Mouse (Mus musculus) mature B cell (primary cell): ENCODE results near the gene Ssu72.
"Not testable (repeated sequence)": the region's sequence is repeated elsewhere in the genome, so short reads cannot be mapped to it uniquely, and the experiment has no call there.

Source experiments
- in situ Hi-C: fragments of 300-500 bp; cut with MboI; formaldehyde crosslinking; loops from 2 replicates; pipeline ENCODE4 v1.14.3; 2019

The Ssu72 gene

DNA sequence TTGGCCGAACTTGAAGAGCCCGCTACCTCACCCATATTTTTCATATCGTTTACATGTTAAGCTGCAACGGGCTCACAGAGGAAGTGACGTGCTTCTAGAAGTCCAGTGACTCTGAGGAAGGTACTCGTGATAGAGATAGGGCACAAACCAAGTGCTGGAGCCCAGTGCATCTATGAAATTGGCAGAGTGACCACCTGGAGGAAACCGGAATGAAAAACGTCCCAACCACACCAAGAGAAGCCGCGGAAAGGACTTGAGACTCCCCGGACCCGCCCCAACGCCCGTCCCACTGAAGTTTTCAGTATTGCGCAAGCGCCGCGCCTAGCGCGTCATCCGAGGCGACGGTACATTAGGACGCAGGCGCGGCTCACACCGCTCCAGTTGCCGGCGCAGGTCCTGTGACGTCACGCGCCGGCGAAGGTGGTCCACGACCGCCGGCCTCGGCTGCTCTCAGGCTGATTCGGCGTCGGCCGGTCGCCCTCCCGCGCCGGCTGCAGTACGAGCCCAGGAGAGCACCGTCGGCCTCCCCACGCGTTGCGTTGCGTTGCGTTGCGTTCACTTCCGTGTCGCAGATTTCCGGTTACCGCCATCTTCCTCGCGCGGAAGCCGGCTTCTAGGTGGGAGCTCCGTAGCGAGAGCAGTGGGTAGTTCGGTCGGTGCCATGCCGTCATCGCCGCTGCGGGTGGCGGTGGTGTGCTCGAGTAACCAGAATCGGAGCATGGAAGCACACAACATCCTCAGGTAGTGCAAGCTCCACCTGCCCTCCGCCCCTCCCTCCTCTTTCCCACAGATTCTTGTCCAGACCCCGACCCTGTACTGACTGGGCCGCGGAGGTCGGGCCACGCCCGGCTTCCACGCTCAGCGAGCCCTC lies at the start of gene Ssu72:
TSS of gene Ssu72 (plus strand) at position 80 of the 871 bp plus-strand sequence.
- in situ Hi-C loops, result no loop called here

DNA sequence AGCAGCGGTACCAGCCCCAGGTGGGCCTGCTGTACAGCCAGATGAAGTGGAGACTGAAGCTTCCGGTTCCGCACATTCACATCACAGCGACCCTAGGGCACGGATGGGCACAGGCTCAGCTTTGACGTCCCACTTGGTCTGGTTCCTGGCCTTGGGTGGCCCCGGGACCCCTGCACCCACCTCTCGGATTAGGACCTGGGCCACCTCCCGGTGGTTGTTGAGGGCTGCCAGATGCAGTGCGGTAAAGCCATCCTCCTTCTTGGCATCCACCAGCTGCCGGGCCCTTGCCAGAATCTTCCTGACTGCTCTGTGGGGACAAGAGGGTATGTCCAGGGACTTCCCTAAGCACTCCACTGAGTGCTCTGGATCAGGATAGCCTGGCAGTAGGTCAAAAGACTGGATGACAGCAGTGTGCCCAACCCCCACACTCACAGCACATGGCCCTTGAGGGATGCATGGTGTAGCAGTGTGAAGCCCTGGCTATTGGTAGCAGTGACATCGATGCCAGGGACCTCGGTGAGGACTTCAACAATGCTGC lies 48.3 kb upstream of the Ssu72 start:
- in situ Hi-C loops, result no loop called here

DNA sequence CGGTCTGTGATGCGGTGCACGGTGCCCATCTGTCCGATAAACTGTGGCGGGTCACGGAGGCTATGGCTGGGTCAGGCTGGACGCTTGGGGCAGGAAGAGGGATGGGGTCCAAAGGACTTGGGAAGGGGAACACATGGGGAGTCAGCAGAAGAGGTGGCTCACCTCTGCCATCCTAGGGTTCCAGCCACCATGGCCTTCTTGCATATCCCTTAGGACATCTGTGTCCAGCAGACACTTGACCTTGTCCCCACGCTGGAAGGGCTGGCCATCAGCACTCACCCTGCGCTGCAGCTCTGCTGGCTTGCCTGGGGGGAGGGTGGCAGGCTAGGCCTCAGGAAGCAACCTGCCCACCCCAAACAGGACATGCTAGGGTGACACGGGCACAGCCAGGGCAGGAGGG lies 45.6 kb upstream of the Ssu72 start:
- in situ Hi-C loops, result no loop called here

DNA sequence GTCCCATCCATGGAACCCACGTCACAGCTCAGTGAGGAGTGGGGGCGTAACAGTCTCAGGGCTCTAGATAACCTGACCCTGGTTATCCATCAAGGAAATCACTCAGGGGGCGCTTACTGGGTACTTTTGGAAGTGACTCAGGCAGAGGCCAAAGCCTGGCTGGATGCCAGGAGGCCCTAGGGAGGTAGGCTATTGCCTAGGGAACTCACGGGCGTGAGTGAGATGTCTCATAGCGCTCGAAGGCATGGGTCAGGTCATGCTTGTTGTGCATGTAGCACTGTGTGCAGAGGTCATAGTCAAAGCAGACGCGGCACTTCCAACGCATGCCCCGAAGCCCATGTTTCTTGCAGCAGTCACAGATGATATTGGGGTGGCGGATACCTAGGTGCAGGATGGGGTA lies 44.0 kb upstream of the Ssu72 start:
- in situ Hi-C loops, result no loop called here

DNA sequence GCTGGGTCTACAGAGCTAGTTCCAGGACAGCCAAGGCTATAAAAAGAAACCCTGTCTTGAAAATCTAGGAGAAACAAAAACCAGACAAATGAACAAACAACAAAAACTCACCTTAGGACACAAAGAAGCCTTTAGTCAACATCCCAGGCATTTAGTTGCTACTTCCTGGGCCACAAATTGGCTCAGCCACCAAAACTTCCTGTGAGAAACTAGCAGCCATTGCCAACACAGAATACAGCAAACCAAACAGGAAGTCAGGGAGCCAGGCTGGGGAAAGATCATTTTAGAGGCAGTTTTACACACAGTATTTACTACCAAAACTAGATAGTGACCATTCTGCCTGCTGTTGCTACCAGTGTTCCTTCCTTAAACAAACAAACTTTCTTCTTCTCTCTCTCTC lies 37.7 kb upstream of the Ssu72 start:
- in situ Hi-C loops, result no loop called here

DNA sequence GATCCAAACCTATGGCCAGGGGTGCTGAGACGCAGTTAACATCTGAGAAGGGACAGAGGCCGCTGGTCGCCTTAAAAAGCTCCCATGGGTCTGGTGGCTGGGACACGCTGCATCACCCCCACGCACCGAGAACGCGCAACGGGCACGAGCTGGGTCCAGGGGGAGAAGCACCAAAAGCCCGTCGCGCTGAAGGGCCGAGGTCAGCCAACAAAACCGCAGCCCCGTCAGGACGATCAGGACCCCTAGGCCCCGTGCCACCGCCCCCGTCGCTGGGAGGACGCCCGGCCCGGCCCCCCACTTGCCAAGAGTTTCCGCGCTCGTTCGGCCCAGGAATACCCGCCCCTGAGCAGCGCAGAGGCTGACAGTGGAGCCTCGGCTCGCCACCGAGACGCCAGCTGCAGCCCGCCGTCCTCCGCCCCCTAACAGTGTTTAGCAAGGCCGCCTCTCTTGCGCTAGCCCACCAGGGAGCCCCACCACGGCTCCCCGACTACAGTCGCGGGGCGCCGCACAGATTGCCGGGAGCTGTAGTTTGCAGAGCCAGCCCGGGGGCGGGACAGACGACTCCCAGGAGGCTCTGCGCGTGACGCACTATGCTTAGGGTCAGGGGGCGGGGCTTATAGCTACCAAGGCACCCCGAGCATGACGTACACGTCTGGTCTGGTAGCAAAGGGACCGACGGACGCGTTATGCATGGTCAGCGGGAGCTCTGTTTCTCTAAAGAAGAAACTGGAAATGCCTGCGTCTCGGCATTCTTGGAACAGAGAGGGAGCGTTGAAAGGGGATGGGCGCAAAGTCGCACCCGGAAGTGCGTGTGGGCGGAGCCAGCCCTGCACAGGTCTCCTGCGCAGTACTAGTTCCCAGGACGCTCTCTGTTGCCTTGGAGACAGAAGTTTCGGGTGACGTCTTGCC lies 35.7 kb upstream of the Ssu72 start, which contains the start of gene Mib2:
TSS of gene Mib2 (minus strand) at position 510 of the 909 bp plus-strand sequence.
- in situ Hi-C loops, result no loop called here

DNA sequence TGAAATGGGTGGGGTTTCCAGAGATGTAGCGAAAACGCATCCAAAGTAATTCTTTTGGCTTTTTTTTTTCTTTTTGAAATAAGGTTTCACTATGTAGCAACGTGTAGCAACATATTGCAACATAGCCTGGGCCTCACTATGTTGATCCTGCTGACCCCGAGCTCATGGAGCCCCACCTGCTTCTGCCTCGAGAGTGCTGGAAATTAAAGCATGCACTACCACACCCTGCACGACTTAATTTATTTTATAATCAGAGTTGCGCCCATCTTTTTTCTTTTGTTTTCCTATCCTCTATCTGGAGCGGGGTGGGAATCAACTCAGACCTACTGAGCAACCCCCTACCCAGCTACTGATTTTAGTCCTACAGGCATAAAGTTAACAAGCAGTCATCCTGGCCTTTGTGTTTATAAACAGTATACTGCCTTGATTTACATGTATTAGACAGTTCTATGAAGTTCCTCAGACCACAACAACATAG lies 35.0 kb upstream of the Ssu72 start:
- in situ Hi-C loops, result no loop called here

DNA sequence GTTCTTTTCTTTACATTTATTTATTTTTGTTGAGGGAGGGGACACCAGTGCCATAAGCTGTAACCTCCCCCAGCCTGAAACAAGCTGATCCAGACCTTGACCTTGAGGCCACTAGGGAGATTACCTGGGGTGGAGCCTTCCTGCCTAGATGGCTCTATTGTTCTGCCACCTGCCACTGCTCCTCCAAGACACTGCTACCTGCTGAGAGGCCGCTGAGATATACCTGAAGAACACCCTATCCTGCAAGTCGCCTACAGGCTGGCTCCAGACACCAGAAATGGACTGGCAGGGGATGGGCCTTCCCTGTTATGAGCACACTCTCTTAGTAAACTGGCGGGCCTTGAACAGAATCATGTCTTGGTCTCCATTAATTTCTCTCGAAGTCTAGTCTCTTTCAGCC lies 34.4 kb upstream of the Ssu72 start:
- in situ Hi-C loops, result not testable (repeated sequence)

DNA sequence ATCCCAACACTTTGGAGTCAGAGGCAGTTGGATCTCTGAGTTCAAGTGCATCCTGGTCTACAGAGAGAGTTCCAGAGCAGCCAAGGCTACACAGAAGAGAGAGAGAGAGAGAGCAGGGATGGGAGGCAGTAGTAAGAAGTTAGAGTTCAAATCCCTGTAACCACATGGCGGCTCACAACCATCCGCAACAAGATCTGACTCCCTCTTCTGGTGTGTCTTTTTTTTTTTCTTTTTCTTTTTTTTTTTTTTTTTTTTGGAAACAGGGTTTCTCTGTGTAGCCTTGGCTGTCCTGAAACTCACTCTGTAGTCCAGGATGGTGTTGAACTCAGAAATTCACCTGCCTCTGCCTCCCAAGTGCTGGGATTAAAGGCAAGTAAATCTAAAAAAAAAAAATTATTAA lies 32.5 kb upstream of the Ssu72 start:
- in situ Hi-C loops, result no loop called here

DNA sequence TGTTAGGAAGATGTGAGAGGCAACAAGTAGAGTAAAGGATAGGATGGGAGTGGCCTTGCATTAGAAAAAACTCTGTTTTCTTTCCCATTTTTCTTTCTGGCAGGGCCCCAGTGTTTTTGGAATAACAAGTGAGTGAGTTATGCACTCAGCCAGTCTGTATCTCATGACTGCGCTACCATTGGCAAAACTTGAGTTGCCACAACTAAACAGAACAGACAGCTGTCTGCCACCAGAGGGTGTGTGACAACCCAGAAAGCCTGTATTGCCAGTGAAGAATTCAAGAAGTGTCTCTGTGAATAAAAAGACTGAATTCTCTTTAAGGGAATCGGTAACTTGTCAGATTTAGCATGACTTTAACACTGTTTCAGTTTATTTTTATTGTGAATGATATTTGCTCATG lies 28.6 kb upstream of the Ssu72 start:
- in situ Hi-C loops, result no loop called here

DNA sequence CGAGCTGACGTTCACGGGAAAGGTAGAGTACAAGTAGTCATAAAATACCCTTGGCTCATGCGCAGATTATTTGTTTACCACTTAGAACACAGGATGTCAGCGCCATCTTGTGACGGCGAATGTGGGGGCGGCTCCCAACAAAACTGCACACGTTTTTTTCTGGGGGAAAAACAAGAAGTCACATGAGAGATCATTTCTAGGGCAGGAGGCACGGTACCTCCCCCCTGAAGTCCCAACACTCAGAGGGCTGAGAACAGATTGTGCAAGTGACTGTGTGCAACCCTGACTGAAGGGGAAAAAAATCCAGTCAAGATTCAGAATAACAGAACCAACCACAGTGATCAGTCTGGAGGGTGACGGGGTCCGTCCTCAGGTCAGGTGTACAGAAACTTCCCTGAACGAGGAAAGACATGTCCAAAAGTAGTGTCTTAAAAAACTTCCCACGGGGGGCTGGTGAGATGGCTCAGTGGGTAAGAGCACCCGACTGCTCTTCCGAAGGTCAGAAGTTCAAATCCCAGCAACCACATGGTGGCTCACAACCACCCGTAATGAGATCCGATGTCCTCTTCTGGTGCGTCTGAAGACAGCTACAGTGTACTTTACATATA lies 20.8 kb upstream of the Ssu72 start:
- in situ Hi-C loops, result not testable (repeated sequence)

DNA sequence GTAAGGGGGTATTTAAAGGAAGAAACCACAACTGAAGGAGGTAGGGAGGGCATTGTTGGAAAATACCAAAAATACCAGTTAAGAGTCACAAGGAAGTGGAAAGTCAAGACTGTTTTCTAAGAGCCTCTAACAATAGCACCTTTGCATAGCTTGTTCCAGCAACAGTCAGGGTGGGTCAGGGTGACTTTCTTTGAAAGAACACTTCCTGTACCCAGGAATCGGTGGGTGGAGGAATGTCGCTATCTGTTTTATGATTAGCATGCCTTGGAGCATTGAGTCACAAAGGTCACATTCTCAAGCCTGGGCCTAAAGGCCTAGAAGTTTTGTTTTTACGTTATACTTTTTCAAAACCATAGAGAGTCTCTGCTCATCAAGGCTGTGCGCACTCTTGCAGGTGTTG lies 16.8 kb upstream of the Ssu72 start:
- in situ Hi-C loops, result not testable (repeated sequence)

DNA sequence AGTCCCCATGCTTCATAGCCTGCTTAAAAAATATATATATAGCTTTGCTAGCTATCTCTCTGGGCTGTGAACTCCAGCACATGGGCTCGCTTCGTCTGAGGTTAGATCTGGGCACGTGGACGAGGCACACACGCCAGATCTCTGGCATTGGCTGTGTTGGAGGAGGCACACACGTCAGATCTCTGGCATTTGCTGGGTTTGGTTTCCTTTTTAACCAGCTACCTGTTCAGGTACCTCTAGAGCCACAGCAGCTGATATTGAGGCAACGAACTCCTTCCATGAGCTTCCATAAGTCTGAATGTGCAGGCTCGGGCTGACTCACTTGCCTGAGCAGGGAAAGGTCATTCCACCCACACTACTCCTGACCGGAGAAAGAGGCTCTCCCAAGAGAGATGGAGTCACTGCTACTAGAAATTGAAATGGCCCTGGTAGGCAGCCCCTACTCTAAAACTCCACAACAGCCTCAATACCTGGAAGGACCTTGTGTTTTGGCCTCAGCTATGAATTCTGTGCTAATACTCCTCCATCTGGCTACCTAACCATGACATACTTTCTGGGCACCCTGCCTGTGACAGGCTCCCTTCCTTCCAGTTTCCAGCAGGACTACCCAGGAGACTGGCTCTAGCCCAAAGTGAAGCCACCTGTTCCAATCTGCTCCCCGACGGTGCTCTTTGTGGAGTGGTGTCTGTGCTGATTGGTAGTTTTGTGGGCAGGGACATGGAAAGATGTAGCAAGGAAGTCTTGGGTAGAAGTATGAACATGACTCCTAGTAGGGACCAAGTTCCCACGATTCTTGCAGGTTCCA lies 13.8 kb upstream of the Ssu72 start:
- in situ Hi-C loops, result no loop called here

DNA sequence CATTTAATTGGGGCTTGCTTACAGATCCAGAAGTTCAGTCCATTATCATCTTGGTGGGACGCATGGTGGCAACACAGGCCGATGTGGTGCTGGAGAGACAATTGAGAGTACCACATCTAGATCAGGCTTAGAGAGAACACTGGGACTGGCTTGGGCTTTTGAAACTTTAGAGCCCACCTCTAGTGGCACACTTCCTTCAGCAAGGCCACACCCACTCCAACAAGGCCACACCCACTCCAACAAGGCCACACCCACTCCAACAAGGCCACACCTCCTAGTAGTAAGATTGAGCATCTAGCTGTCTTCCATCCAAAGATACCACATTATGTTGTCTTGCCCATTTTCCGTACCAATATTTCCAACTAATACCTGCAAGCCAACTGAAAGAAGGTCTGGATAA lies 12.2 kb upstream of the Ssu72 start:
- in situ Hi-C loops, result no loop called here

DNA sequence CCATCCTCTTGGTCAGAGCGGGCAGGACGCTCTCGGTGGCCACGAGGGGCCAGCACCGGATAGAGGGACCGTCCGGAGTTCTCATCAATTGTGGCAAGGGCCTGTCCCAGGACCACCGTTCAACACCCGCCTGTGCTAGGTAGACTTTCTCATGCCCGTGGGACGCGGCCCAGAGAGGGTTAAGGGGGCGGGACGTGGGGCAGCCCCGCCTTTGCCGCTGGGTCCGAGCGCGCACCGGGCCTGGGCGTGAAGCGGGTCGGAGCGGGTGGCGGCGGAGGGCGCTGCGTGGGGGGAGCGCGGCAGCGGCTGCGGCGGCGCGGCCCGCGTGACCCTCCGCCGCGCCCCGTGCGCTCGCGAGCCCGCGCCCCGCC lies 10.5 kb upstream of the Ssu72 start, which contains the start of gene Fndc10:
TSS of gene Fndc10 (plus strand) at position 232 of the 371 bp plus-strand sequence.
- in situ Hi-C loops, result no loop called here

DNA sequence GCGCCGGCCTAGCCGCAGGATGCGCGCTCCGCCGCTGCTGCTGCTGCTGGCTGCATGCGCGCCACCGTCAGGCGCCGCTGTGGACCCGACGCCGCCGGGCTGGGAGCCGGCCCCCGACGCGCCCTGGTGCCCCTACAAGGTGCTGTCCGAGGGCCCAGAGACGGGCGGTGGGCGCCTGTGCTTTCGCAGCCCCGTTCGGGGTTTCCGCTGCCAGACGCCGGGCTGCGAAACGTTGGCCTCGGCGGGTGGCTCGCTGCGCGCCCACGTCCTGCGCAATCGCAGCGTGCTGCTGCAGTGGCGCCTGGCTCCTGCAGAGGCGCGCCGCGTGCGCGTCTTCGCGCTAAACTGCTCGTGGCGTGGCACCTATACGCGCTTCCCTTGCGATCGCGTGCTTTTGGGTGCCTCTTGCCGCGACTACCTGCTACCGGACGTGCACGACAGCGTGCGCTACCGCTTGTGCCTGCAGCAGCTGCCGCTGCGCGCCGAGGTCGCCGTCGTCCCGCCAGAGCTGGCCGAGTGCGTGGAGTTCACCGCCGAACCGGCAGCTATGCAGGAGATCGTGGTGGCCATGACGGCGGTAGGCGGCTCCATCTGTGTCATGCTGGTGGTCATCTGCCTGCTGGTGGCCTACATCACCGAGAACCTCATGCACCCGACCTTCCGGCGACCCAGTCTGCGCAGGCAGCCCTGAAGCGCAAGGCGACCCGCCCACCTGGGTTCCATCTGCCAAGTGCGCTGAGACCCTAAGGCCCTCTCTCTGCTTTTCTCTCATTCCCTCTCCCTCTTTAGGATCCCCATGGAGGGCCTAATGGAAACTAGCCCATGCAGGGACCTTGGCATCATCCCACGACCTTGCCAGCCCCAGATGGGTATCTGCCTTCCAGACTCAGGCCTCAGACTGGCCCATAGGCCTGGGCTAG lies 9.9 kb upstream of the Ssu72 start:
- in situ Hi-C loops, result no loop called here

DNA sequence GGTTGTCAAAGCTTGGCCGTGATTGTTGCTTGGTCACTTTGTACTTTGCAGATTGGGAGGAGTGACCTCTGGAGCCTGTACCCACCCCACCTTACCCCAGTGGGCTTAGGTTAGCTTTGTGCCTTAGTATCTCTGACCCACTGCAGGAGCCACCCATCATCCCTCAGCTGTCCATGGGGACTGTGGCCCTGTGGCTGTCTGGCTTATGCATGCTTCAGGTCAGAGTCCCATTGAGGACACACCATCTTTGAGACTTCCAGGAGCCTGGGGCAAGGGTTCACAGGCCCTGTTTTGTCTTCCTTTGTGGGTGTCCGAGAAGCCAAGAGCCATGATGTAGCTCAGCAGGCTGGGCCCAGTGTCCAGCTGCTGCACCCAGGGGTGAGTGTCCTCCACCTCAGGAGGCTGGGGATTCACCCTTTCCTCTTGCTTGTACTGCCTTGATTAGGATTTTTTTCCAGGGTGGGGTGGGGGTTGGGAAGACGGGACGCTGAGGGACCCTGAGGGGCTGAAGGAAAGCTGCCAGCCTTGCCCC lies 9.0 kb upstream of the Ssu72 start:
- in situ Hi-C loops, result no loop called here

DNA sequence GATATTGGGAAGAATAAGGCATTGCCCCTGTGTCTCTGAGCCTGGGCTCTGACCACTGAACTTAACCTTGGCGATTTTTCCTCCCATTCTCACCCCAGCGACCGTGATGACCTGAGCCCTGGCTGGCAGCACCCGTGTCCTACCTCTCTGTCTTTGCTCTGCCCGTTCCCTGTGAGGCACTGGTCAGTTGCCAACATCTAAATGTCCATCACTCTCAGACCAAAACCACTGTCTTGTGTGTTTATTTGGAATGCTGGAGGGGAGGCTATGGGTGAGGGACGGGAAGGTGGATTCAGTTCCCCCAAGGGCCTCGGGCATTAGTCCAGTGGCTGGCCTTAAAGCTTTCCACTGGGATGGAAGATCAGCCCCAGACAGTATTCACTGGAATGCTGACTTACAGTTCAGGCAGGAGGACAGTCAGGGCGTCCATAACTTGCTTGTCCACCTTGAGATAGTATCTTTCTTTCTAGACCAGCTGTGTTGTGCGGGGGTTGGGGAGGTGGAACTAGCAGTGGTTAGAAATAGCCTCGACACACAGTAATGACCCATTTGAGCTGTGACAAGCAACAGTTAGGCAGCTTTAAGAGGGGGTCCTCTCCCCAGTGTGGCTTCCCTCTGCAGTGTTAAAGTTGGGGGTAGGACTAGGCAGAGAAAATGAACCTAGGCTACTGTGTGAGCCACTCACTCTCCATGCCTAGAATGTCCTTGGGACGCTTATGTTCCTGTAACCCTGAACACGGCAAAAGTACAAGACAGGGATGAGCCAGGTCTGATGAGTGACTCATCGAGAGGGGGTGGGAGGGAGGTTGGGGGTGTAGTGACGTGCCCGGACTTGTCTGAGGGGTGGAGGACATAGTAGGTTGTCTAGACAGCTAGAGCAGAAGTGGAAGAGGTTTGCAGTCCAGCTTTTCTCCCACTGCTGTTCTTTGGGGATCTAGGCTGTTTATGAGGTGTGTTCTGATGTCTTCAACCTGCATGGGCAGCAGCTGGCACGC lies 8.0 kb upstream of the Ssu72 start:
- in situ Hi-C loops, result no loop called here
